In the genomic region with DNA sequence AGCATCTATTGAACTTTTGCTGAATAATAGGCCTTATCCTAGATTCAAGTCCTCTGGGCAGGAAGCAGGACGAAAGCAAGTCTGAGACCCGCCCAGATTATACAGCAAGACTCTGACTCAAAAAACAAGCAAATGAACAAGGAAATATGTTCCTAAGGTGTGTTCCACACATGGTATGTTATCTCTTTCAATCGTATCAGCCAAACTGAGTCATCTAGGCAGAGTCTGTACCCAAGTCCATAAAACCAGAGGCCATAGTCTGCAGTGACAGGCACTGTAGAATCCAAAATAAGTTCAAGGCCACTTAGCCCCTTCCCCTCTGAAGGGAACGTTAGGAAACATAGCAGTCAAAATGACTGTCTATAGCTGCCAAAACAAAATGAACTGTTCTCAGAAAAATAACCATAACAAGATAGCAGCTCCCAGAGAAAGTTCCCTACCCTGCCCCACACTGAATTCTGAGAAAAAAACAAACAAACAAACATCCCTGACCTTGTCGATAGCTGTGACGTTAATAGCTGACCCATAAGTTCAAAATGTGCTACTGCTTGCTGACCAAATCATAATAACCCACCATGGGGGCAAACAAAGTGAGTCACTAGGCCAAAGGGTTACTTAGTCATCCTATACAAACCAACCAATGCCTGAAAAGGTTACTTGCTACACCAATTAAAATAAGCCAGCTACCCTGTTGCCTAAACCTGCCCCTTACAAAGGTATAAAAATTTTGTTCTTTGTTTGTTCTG, we compare ENCODE assay signal across 26 mouse cellular contexts. TPM values are rescaled to one million over a fixed set of nuclear protein-coding genes. Genes with fewer than 3 reads are reported as not detected.
DNase-seq lines count a peak whose midpoint lies in the region; ATAC-seq and TF ChIP-seq lines count a peak whose summit lies in the region.
"Had no signal": no experiment of that assay in that cellular context is flagged by ENCODE, and none has a peak within 500 bp of the region (broad histone marks: within the 10 kb centered on the region; RNA-seq: fewer than 3 reads in every experiment).

No protein-coding gene starts in this region.

- no peak overlapping the region for H3K4me3 ChIP-seq in liver, postnatal 0 days (ENCODE audit: low read depth, low read length)
- no peak overlapping the region for H3K4me3 ChIP-seq in intestine, postnatal 0 days (ENCODE audit: low read depth, low read length)
- H3K4me3 ChIP-seq in stomach, embryonic 15.5 days (replicated peaks): no peak overlapping the region
- H3K4me3 ChIP-seq: forebrain, embryonic 10.5 days; forebrain, embryonic 13.5 days; gastrocnemius, adult 2 months; hindbrain, embryonic 10.5 days; hindbrain, embryonic 13.5 days had no signal

- DNase-seq in liver, postnatal 0 days: no peak
- no peak for DNase-seq in liver
- DNase-seq in embryo, embryonic 10 days (ENCODE audit: low spot score): no peak
- DNase-seq in cerebellum, adult 9-10 months: no peak
- DNase-seq in kidney, postnatal 10 days: no peak
- DNase-seq: adrenal gland, postnatal 10 days; adrenal gland, postnatal 36 days; B cell, adult 2 months; cerebellum, adult 18-20 months; cerebellum, adult 9-11 months; cerebellum, postnatal 36 days; gastrocnemius, adult 2 months; gastrocnemius, postnatal 14 days; heart, postnatal 36 days had no signal

- H3K9me3 ChIP-seq in liver, postnatal 0 days (ENCODE audit: low read length): no peaks in the 10 kb centered on the region
- H3K9me3 ChIP-seq in intestine, postnatal 0 days (ENCODE audit: control insufficient read depth): no peaks in the 10 kb centered on the region
- H3K9me3 ChIP-seq in stomach, embryonic 15.5 days: no peaks in the 10 kb centered on the region
- H3K9me3 ChIP-seq: forebrain, embryonic 10.5 days; forebrain, embryonic 13.5 days; G1E; hindbrain, embryonic 10.5 days; hindbrain, embryonic 13.5 days had no signal

- no peak overlapping the region for H3K27ac ChIP-seq in liver, postnatal 0 days (ENCODE audit: low read depth)
- peak overlapping the region; percentile 70 for H3K27ac ChIP-seq in intestine, postnatal 0 days (ENCODE audit: low read depth, low read length)
- 0 out of 2 replicates have a peak overlapping the region, but pooled peaks have one; percentile 21 for H3K27ac ChIP-seq in stomach, embryonic 15.5 days
- H3K27ac ChIP-seq: forebrain, embryonic 10.5 days; forebrain, embryonic 13.5 days; gastrocnemius, adult 2 months; hindbrain, embryonic 10.5 days; hindbrain, embryonic 13.5 days had no signal

- 0 out of 2 replicates have a peak, but pooled peaks have one; percentile 7 for TF ChIP-seq EP300 in liver, postnatal 0 days (IDR thresholded peaks at IDR 0.05; ENCODE audit: low read depth)

- WGBS in liver, postnatal 0 days (ENCODE audit: insufficient replicate concordance): 57% methylated on average over 6 of the region's 6 CpGs
- 38% methylated on average over 6 of the region's 6 CpGs for WGBS in intestine, postnatal 0 days
- 54% methylated on average over 6 of the region's 6 CpGs for WGBS in stomach, embryonic 15.5 days

- H3K4me1 ChIP-seq in liver, postnatal 0 days (ENCODE audit: insufficient read depth): no peaks in the 10 kb centered on the region
- no peaks in the 10 kb centered on the region for H3K4me1 ChIP-seq in intestine, postnatal 0 days (replicated peaks; ENCODE audit: control insufficient read depth, insufficient read depth, low read length)
- H3K4me1 ChIP-seq in stomach, embryonic 15.5 days: peaks cover under 1% of the 10 kb centered on the region; the same call in 1 of the 2 replicates
- H3K4me1 ChIP-seq: forebrain, embryonic 13.5 days had no signal

- H3K4me2 ChIP-seq in liver, postnatal 0 days (ENCODE audit: low read depth, low read length): no peak overlapping the region
- H3K4me2 ChIP-seq in intestine, postnatal 0 days (replicated peaks; ENCODE audit: low read depth): no peak overlapping the region
- H3K4me2 ChIP-seq in stomach, embryonic 15.5 days: no peak overlapping the region
- H3K4me2 ChIP-seq: forebrain, embryonic 13.5 days; heart, embryonic 11.5 days; hindbrain, embryonic 13.5 days had no signal

- TF ChIP-seq CTCF in liver, postnatal 0 days (IDR thresholded peaks at IDR 0.05; ENCODE audit: low read depth): no peak
- no peak for TF ChIP-seq CTCF in intestine, postnatal 0 days (IDR thresholded peaks at IDR 0.05; ENCODE audit: low read depth)

- no peaks in the 10 kb centered on the region for H3K36me3 ChIP-seq in liver, postnatal 0 days (replicated peaks; ENCODE audit: insufficient read depth, low read length)
- no peaks in the 10 kb centered on the region for H3K36me3 ChIP-seq in intestine, postnatal 0 days (ENCODE audit: control insufficient read depth, insufficient read depth)
- no peaks in the 10 kb centered on the region for H3K36me3 ChIP-seq in stomach, embryonic 15.5 days
- H3K36me3 ChIP-seq: forebrain, embryonic 10.5 days; G1E; hindbrain, embryonic 10.5 days; hindbrain, embryonic 13.5 days had no signal

- no peaks in the 10 kb centered on the region for H3K27me3 ChIP-seq in liver, postnatal 0 days (ENCODE audit: insufficient read depth, low read length)
- H3K27me3 ChIP-seq in intestine, postnatal 0 days (replicated peaks; ENCODE audit: control insufficient read depth, insufficient read depth, low read length): no peaks in the 10 kb centered on the region
- no peaks in the 10 kb centered on the region for H3K27me3 ChIP-seq in stomach, embryonic 15.5 days (replicated peaks)
- H3K27me3 ChIP-seq: CH12.LX; forebrain, embryonic 13.5 days; hindbrain, embryonic 13.5 days; Patski had no signal

- no peak overlapping the region for H3K9ac ChIP-seq in liver, postnatal 0 days (replicated peaks)
- no peak overlapping the region for H3K9ac ChIP-seq in intestine, postnatal 0 days (ENCODE audit: low read depth, low read length)
- no peak overlapping the region for H3K9ac ChIP-seq in stomach, embryonic 15.5 days
- H3K9ac ChIP-seq: forebrain, embryonic 13.5 days; hindbrain, embryonic 13.5 days had no signal

- peak; percentile 84 for ATAC-seq in liver, postnatal 0 days
- peak; percentile 81 for ATAC-seq in intestine, postnatal 0 days
- ATAC-seq in stomach, embryonic 15.5 days (ENCODE audit: insufficient read depth, low FRiP score, low read depth): peak; percentile 74
- ATAC-seq: forebrain, embryonic 13.5 days; forebrain, embryonic 16.5 days; hindbrain, embryonic 16.5 days; Patski had no signal

RNA-seq across cellular contexts. Expression of a gene that starts 5.7 kb away (rescaled TPM):
- 8.2 and 12.1 TPM in 2 replicates for polyA plus RNA-seq in liver, postnatal 0 days (2015; fragmentation: Nextera tagmentation; extraction: Ambion mirVana)
- 120 and 126 TPM in 2 replicates for polyA plus RNA-seq in intestine, postnatal 0 days (2015; fragmentation: Nextera tagmentation; extraction: Ambion mirVana)
- 67.0 and 73.0 TPM in 2 replicates for polyA plus RNA-seq in stomach, embryonic 15.5 days (2015; fragmentation: Nextera tagmentation; extraction: Ambion mirVana)

RNA-seq across cellular contexts. Expression of a gene that starts 20.2 kb away (rescaled TPM):
- 2.8 TPM in 2 replicates for polyA plus RNA-seq in liver, postnatal 0 days (2015; fragmentation: Nextera tagmentation; extraction: Ambion mirVana)
- polyA plus RNA-seq in intestine, postnatal 0 days (2015; fragmentation: Nextera tagmentation; extraction: Ambion mirVana): 14.1 and 16.0 TPM in 2 replicates
- 4.6 and 4.8 TPM in 2 replicates for polyA plus RNA-seq in stomach, embryonic 15.5 days (2015; fragmentation: Nextera tagmentation; extraction: Ambion mirVana)

RNA-seq across cellular contexts. Expression of a gene that starts 33.5 kb away (rescaled TPM):
- polyA plus RNA-seq in liver, postnatal 0 days (2015; fragmentation: Nextera tagmentation; extraction: Ambion mirVana): 9.1 and 9.7 TPM in 2 replicates
- polyA plus RNA-seq in intestine, postnatal 0 days (2015; fragmentation: Nextera tagmentation; extraction: Ambion mirVana): 13.8 and 15.2 TPM in 2 replicates
- polyA plus RNA-seq in stomach, embryonic 15.5 days (2015; fragmentation: Nextera tagmentation; extraction: Ambion mirVana): 52.6 and 67.4 TPM in 2 replicates

RNA-seq across cellular contexts. Expression of a gene that starts 51.2 kb away (rescaled TPM):
- polyA plus RNA-seq in liver, postnatal 0 days (2015; fragmentation: Nextera tagmentation; extraction: Ambion mirVana): 1.9 and 3.2 TPM in 2 replicates
- polyA plus RNA-seq in intestine, postnatal 0 days (2015; fragmentation: Nextera tagmentation; extraction: Ambion mirVana): 2.6 and 3.7 TPM in 2 replicates
- 12.7 and 15.1 TPM in 2 replicates for polyA plus RNA-seq in stomach, embryonic 15.5 days (2015; fragmentation: Nextera tagmentation; extraction: Ambion mirVana)
- polyA plus RNA-seq: G1E had no signal
